Mouse (Mus musculus) stomach, postnatal 0 days (tissue): Measurements from ENCODE around the gene Sesn1. TPM values are rescaled to one million over a fixed set of nuclear protein-coding genes. Genes with fewer than 3 reads are reported as not detected.

Experiments used
- ATAC-seq: fragments of 200-750 bp; cut with Nextera tagmentation; 2 replicates; pipeline ENCODE4 v1.8.0; 2017; ENCODE audit not compliant: low FRiP score, low TSS enrichment
- DNase-seq: peaks from one replicate; pipeline ENCODE4 v3.0.0-alpha.2; 2016; ENCODE audit warnings: low spot score
- H3K27ac ChIP-seq: fragments of 300-500 bp; sonication (generic); replicated peaks from 2 replicates; pipeline ENCODE4 v1.5.1; 2014; ENCODE audit warnings: mild to moderate bottlenecking, control low read depth
- H3K27me3 ChIP-seq: fragments of 300-500 bp; sonication (generic); 2 replicates; pipeline ENCODE4 v1.6.1; 2014; ENCODE audit warnings: low read length; ENCODE audit not compliant: control insufficient read depth, insufficient read depth
- H3K36me3 ChIP-seq: fragments of 300-500 bp; sonication (generic); 2 replicates; pipeline ENCODE4 v1.6.1; 2014; ENCODE audit warnings: low read length, mixed read lengths; ENCODE audit not compliant: control insufficient read depth, insufficient read depth
- H3K4me1 ChIP-seq: fragments of 300-500 bp; sonication (generic); replicated peaks from 2 replicates; pipeline ENCODE4 v1.6.1; 2014; ENCODE audit warnings: antibody characterized with exemption; ENCODE audit not compliant: control insufficient read depth, insufficient read depth
- H3K4me2 ChIP-seq: fragments of 300-500 bp; sonication (generic); replicated peaks from 2 replicates; pipeline ENCODE4 v1.6.1; 2014; ENCODE audit warnings: low read depth, mild to moderate bottlenecking, control low read depth, moderate library complexity
- H3K4me3 ChIP-seq: fragments of 300-500 bp; sonication (generic); 2 replicates; pipeline ENCODE4 v1.5.1; 2014; ENCODE audit warnings: low read depth, low read length, control low read depth
- H3K9ac ChIP-seq: fragments of 300-500 bp; sonication (generic); 2 replicates; pipeline ENCODE4 v1.6.1; 2014; ENCODE audit warnings: mild to moderate bottlenecking, low read length, control low read depth, mixed read lengths
- H3K9me3 ChIP-seq: fragments of 300-500 bp; sonication (generic); 2 replicates; pipeline ENCODE4 v1.6.1; 2016; ENCODE audit warnings: low read length; ENCODE audit not compliant: control insufficient read depth
- CTCF ChIP-seq: IDR thresholded peaks from 2 replicates; pipeline ENCODE4 v1.5.1; 2016; ENCODE audit warnings: antibody characterized with exemption, low read depth, mild to moderate bottlenecking, moderate library complexity
- EP300 ChIP-seq: optimal IDR thresholded peaks from 2 replicates; pipeline ENCODE3; 2016; ENCODE audit warnings: antibody characterized with exemption
- WGBS: fragments of 180-500 bp; shearing (Covaris S2); extraction: QIAGEN DNeasy Blood & Tissue Kit; methylation state at CpG from one replicate; pipeline ENCODE4 v1.1.7; 2014; 5-methylcytosine and 5-hydroxymethylcytosine counted together
- polyA plus RNA-seq: library from polyadenylated mRNA; unstranded; fragments of >200 nt; fragmentation: Nextera tagmentation; extraction: Ambion mirVana; gene quantifications from 2 replicates; pipeline ENCODE4 v1.2.1, GENCODE M21; 2015

The Sesn1 gene
- polyA plus RNA-seq, 1 experiment from 2014 or later: 20.1 TPM

- Histone ChIP-seq H3K36me3 (no peaks in the 10 kb centered on the region; the same call in 1 of the 2 replicates), H3K27ac (no peak overlapping the region), H3K9me3 (no peaks in the 10 kb centered on the region), H3K4me2 (no peak overlapping the region), H3K9ac (no peak overlapping the region), H3K27me3 (no peaks in the 10 kb centered on the region), H3K4me3 (no peak overlapping the region), H3K4me1 (no peaks in the 10 kb centered on the region)
- no peak for TF ChIP-seq EP300
- no peak for TF ChIP-seq CTCF
- ATAC-seq (no peak), DNase-seq (no peak)
- 93% methylated on average over 6 of the region's 6 CpGs for WGBS
Observed at GRCm38 (mm10) chr10:41792375-41792774, 17.4 kb upstream of the Sesn1 start.

GRCm38 (mm10) chr10:41797253-41797652 lies 12.5 kb upstream of the Sesn1 start:
- no peaks in the 10 kb centered on the region for H3K27me3 ChIP-seq
- no peak overlapping the region for H3K27ac ChIP-seq
- H3K36me3 ChIP-seq: no peaks in the 10 kb centered on the region; the same call in 1 of the 2 replicates
- no peak for DNase-seq
- H3K9me3 ChIP-seq: 0 out of 2 replicates have a peak, but pooled peaks cover 2% of the 10 kb centered on the region
- WGBS: 99% methylated on average over 8 of the region's 8 CpGs
- no peaks in the 10 kb centered on the region for H3K4me1 ChIP-seq
- H3K4me2 ChIP-seq: no peak overlapping the region
- no peak overlapping the region for H3K9ac ChIP-seq
- no peak for TF ChIP-seq CTCF
- TF ChIP-seq EP300: no peak
- H3K4me3 ChIP-seq: no peak overlapping the region
- no peak for ATAC-seq

DNA sequence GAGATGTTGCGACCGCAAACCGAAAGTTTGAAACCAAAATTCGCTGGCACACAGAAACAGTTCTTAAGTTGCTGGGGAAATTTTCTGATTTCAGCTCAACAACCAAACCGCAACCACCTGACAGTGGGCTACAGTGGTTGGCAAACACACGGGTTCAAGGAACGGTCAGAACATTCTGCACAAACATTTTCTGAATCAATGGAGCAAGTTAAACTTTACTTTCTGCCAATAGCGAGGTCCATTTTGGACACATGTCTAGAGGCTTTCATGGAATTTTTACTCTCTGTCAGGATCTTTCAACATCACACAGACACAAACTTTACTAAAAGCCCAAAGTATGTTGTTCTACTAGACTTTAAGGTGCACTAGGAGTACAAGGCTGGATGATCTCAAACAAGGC lies 6.3 kb upstream of the Sesn1 start:
- Histone ChIP-seq H3K4me1 (no peaks in the 10 kb centered on the region), H3K4me2 (no peak overlapping the region), H3K36me3 (no peaks in the 10 kb centered on the region; the same call in 1 of the 2 replicates), H3K27ac (no peak overlapping the region), H3K27me3 (no peaks in the 10 kb centered on the region), H3K9me3 (0 out of 2 replicates have a peak, but pooled peaks cover 8% of the 10 kb centered on the region), H3K9ac (no peak overlapping the region), H3K4me3 (no peak overlapping the region)
- DNase-seq (no peak), ATAC-seq (no peak)
- TF ChIP-seq EP300 (no peak), CTCF (no peak)
- 92% methylated on average over 8 of the region's 8 CpGs for WGBS

- H3K4me3 ChIP-seq: no peak overlapping the region
- WGBS: 89% methylated on average over 3 of the region's 3 CpGs
- H3K27ac ChIP-seq: no peak overlapping the region
- no peaks in the 10 kb centered on the region for H3K4me1 ChIP-seq
- DNase-seq (no peak), ATAC-seq (no peak)
- no peak overlapping the region for H3K4me2 ChIP-seq
- no peak overlapping the region for H3K9ac ChIP-seq
- 0 out of 2 replicates have a peak, but pooled peaks cover 8% of the 10 kb centered on the region for H3K9me3 ChIP-seq
- no peaks in the 10 kb centered on the region; the same call in 1 of the 2 replicates for H3K36me3 ChIP-seq
- TF ChIP-seq CTCF: no peak
- no peak for TF ChIP-seq EP300
- H3K27me3 ChIP-seq: no peaks in the 10 kb centered on the region
Observed at GRCm38 (mm10) chr10:41804711-41805110, 5.0 kb upstream of the Sesn1 start.

DNA sequence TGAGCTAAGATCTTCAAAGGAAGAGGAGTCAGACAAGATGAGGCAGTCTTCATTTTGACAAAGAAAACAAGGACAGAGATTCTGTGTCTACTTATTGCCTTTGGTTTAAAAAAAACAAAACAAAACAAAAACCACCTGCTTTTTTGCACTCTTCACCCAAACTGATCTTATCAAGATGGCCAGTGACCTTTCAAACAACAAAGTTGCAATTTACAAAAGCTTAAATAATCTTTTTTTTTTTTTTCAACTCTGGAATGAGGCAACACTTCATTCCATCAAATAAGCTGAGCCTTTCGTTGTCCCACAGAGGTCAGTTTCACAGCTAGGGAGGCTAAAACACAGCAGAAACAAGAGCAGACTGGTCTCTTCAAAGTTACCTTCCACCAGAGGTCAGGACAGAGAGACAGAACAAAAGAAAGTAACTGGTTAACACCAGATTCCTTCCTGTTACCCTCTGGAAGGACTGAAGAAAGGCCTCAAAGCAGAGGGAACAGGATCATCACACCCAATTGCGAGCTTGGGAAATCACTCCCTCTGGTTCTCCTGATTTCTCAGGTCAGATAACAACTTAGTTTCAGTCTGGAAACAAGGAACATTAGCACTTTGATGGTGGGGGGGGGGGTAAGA lies 3.9 kb upstream of the Sesn1 start:
- H3K9ac ChIP-seq: no peak overlapping the region
- H3K36me3 ChIP-seq: no peaks in the 10 kb centered on the region; the same call in 1 of the 2 replicates
- 0 out of 2 replicates have a peak, but pooled peaks cover 8% of the 10 kb centered on the region for H3K9me3 ChIP-seq
- ATAC-seq: no peak
- H3K4me1 ChIP-seq: no peaks in the 10 kb centered on the region
- WGBS: 80% methylated on average over 2 of the region's 2 CpGs
- no peak overlapping the region for H3K4me2 ChIP-seq
- no peak overlapping the region for H3K27ac ChIP-seq
- TF ChIP-seq EP300: no peak
- no peak for TF ChIP-seq CTCF
- no peaks in the 10 kb centered on the region for H3K27me3 ChIP-seq
- DNase-seq: no peak
- no peak overlapping the region for H3K4me3 ChIP-seq

DNA sequence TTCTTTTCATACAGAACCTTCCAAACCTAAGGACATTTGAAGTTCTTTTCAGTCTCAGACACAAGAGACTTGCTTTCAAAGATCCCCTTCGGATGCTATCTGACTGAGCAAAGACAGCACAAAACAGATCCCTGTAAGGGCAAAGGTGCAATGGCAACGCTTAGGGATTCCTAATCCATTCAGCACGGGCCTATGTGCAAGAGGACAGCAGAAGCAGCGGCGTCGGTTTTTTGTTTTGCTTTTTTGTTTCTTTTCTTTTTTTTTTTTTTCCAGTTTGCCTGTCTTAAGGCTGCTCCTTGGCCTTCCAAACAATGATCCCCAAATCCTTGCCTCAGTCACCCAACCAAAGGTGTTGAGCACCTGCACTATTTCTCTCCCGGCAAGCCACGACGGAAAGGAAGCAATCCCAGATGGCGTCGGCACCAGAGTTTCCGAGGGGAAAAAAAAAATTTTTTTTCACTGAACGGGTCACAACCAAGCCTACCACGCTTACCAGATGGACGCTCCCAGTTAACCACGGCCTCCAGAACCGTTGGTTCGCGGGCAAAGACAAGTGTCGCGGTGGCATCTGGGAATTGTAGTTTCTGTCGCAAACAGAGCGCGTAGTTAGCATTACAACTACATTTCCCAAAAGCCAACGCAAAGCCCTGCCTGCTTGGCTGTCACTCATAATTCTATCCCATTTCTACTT lies 510 bp upstream of the Sesn1 start:
- DNase-seq: peak; percentile 80
- peak; percentile 79 for ATAC-seq
- 2% methylated on average over 25 of the region's 25 CpGs for WGBS

More for the DNA sequence above, 510 bp upstream of the Sesn1 start:
- Histone ChIP-seq H3K27me3 (no peaks in the 10 kb centered on the region), H3K4me3 (peak overlapping the region; percentile 72), H3K4me1 (0 out of 2 replicates have a peak, but pooled peaks cover 3% of the 10 kb centered on the region), H3K27ac (peak overlapping the region; percentile 98), H3K4me2 (peak overlapping the region; percentile 81), H3K9me3 (no peaks in the 10 kb centered on the region), H3K9ac (peak overlapping the region; percentile 78), H3K36me3 (no peaks in the 10 kb centered on the region; the same call in 1 of the 2 replicates)
- TF ChIP-seq CTCF (no peak), EP300 (no peak)
